Mouse (Mus musculus) adrenal gland (tissue): ENCODE data around the gene Thsd7b.

ENCODE experiments used
- intact Hi-C: fragments of 180-260 bp; cut with DNase I; formaldehyde crosslinking; loops from one replicate; pipeline ENCODE4 v1.15.1; 2025

Gene Thsd7b

DNA sequence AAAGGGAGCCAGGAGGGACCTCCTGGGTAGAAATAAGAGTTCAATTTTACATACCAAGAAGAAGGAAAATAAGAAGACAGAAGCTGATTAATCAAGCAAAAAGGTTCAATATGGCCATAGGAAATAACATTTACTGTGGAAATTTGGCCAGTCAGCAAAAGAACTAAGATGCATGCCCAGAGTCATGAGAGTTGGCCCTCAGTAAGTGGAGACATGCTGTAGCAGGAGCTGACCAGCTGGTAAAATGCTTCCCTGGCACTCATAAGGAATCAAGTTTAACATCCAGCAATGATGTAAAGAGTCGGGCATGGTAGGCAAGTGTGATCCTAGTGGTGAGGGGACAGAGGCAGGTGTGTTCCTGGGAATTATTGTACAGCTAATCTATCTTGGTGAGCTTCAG lies 243.3 kb downstream of the Thsd7b start:
- intact Hi-C loops, result no loop called here

DNA sequence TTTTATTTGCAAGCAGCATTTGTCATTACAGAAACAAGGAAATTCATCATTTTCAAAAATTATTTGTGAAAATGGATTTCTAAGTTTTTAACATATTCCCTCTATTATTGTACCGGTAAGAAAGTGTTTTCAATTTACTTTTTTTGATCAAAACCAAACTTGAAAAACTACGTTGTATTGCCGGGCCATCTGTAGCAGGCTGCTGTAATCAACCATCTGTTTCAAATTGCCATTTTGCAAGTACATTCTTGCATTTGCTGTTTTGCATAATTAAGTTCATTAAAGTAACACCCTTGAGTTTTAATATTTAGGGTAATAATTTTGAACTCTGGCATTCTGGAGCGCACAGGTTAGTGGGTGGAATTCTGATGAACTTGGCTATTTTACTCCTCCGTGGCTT lies 246.6 kb downstream of the Thsd7b start:
- intact Hi-C loops, result no loop called here

DNA sequence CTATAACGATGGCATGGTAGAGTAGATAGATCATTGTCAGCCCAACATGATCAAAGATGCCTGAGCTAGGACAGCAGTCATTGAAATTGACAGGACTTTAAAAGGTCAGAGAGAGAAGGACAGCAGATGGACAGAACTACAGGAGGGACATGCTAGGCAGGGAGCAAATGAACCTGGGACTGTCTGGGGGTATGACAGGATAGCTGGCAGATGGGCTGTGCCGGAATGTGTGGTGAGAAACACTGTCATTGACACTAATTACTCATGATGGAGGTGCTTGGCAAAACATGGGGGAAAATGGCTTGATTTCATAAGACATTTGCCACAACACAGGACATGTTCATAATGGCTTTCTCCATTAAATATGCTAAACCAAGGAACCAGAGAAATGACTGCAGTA lies 253.9 kb downstream of the Thsd7b start:
- intact Hi-C loops, result no loop called here

DNA sequence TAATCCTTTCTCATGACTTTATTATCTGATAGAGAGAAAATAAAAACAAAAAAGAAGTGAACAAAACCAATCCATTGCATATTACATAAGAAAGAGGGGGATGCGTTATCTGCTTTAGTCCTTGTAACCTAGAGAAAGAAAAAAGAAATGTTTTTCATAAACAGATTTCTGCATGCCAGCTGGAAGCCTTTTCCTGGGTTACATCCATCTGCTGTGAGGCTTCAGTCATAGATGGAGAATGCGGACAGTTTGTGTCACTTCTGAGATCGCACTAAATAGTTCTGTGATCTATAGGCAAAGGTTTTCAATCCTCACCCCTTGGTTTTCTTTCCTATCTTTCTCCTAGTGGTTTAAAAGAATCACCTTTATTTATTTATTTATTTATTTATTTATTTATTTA lies 259.1 kb downstream of the Thsd7b start:
- intact Hi-C loops, result no loop called here

DNA sequence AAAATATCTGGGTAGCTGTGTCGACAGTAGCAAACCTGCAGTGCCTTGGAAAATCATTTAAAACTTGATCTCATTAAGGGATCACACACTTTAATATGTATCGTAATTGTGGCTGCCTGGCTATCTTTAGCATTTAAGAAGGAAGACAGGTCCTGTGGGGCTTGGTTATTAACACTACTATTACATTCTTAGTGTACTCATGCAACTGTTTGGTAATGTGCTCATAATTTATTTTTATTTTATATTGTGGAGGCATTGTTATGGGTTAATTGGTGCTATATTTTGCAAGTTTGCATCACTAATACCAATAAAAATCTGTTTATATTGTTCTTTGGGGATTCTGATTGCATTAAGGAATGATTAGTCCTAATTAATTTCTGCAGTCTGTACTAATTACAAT lies 265.4 kb downstream of the Thsd7b start:
- intact Hi-C loops, result no loop called here

DNA sequence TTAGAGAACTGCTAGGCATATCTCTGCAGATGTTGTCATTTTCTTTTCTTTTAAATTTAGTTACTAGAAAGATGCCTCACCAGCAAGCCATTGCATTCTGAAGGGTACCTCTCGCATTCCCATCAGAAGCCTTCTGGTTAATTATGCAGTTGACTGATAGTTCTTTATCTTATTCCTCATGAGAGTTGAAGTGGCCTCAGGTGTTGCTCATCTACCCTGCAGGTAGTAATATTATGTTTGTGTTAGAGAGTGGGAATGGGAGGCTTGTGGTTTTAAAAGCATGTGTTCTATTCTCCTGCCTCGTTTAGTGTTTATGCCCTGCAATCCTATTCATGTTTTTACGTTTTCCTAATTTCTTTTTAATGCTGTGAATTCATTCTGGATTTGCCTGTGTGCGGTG lies 265.9 kb downstream of the Thsd7b start:
- intact Hi-C loops, result no loop called here

DNA sequence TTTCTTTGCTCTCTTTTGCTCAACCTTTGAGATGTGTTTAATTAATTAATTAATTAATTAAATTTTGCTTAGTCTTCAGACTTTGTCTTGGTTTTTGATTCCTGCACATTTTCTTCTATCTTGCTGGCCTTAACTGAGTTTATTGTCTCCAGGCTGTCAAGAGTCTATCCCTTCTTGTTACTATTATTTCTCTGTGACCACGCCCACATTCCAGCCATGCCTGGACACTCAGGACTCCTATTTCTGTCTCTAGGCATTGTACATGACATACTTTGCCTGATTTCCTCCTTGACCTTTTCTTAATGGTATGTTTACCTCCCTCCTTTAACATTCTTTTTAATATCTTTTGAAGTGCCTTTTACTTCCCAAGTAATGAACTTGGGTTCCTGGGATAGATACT lies 267.6 kb downstream of the Thsd7b start:
- intact Hi-C loops, result no loop called here

DNA sequence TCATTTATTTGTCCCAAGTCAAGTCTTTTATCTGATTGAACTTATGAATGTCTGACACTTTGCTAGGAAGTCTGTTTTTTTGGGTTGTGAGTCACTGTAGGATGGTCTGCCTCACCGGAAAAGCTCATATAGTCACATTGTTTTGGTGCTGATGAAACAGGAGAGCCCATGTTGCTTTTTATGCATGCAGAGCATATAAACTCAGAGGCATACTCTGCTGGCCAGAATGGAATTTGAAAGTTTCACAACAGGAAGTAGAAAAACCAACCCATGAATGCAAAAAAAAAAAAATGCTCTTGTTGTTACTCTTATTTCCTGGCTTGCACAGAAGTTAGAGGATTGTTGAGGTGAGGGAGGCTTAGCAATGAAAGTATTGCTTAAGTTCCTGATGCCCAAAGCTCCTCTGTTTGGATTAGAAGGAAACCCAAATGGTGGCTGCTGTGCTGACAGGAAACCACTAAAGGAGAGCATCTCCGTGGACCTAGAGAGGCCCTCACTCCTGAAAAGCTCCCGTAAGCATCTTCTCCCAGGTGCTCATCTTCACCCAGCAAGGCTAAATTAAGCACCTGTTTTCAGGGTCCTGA lies 269.6 kb downstream of the Thsd7b start:
- intact Hi-C loops, result no loop called here

DNA sequence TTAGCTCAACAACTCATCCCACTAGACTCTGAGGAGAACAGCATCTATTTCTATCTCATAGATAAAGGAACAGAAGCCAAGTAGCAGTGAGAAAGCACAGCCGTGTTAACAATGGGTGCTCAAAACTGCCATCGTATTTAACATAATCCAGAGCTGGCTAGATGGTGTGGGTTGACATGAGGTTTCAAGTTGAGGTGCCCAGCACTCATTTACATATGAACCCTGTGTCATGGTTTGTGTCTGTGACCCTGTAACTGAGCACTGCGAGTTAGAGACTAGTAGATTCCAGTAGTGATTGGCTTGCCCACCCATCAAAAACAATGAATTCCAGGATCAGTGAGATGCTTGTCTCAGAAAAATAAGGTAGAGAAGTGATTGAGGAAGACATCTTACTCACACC lies 270.1 kb downstream of the Thsd7b start:
- intact Hi-C loops, result no loop called here

DNA sequence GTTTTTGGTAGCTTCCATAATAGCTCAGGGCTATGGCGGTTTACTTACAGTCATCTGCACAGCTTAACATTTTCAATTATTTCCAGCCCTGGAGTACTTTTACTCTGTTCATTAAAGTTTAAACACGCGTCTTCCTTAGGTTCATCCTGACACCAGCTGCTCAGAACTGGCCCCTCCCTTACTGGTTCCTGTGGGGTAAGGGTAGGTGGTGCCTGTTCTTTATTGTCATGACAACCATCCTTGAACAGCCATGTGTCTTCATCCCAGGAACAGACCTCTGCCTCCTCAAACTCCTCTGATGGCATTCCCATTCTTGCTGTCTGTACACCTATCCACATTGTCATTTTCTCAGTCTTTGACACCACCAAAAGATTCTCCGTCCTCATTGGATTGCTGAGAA lies 285.0 kb downstream of the Thsd7b start:
- intact Hi-C loops, result no loop called here

DNA sequence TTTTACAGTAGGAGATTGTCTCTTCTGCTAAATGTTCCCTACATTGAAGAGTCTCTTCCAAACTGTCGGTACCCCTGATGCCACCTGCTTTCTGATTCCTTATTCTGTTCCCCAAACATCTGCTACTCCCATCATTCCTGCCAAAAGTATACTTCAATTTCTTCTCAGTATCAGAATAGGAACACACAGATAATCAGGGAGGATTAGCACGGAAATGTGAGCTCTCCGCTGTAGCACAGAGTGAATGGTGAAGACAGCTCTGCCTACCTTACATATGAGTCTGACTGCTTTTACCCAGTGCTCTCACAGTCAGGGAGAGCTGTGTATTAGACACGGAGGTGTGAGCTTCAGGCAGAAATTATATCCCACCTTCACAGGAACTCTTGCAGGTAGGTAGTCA lies 286.0 kb downstream of the Thsd7b start:
- intact Hi-C loops, result no loop called here

DNA sequence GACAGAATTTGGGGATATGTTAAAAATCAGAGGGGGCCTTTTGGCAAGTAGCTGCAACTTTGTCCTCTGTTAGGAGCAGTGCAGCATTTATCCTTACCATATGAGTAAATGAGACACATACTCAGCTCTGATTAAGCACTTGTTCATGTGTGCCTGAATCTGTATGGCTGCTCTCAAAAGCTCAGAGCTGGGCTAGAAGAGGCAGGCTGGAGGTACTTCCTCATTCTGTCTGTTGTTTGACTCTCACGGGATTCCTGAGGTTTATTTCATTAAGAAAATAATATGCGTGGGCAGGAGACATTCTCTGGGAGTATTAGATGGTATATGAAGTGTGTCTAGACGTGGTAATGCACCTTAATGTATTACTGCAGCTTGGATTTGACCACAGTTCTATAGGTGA lies 286.7 kb downstream of the Thsd7b start:
- intact Hi-C loops, result no loop called here

DNA sequence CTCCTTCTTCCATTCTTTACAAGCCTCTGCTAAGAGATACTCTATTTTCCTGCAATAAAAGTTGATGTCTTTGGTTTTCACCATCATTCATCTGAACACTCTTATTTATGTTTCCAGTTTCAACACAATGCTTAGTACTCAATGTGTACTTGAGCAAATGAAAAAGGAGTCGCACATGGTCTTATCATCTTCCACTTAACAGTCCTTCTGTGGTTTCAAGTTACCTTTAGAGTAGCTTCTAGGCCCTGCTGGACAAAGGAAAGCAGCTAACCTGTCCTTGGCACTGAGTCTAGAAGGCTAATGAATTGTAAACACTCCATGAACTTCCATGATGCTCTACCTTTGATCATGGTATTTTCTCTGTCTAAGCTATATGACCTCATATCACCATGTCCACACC lies 289.6 kb downstream of the Thsd7b start:
- intact Hi-C loops, result no loop called here

DNA sequence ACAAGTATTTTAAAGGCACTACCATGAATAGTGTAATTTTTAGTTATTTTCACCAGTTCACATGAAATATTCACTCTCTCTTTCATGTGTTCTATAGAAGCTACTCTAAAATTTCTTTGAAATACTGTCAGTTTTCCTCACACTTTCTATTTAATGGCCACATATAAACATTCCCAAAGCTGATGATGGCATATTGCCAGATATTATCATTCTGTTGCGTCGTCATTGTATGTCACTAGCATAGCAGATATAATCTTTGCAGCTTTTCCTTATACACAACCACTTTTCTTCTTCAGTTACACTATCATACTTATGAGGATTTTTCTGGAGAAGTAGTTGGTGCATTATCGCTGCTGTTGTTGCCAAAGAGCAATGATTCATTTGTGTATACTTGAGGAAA lies 297.4 kb downstream of the Thsd7b start:
- intact Hi-C loops, result no loop called here

DNA sequence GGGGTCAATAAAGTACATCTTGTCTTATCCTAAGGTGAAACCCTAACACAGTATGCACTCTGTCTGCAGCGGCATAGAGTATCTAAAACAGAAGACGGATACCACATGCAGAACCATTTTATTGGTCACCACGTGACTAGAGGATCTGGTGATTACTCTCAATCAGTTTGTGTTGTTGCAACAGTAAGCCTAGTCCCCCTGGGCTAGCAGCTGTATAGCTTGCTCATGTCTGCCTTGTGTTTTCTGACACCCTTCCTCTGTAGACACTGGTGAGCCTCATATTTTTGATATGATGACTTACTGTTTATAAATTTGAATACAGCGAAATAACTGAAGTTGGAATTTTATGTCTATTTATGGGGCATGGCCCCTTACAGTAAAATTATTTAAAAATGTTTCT lies 306.9 kb downstream of the Thsd7b start:
- intact Hi-C loops, result no loop called here

DNA sequence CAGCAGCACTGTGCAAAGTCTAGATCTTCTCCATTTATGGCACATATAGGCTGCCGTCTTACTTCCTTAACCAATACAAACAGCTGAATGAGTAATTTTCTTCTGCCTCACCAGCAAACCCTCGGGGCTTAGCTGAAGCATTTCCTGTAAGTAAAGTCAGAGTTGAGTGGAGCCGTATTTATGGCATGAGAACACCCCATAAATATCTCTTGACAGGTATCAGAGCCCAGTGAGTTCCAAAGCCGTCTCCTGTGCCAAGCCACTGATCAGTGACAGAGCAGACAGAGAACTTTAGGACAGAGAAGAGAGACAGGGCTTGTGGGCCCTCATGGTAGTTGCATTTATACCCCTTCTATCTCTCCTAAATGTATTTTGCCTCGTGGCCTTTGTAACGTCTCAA lies 313.5 kb downstream of the Thsd7b start:
- intact Hi-C loops, result no loop called here

DNA sequence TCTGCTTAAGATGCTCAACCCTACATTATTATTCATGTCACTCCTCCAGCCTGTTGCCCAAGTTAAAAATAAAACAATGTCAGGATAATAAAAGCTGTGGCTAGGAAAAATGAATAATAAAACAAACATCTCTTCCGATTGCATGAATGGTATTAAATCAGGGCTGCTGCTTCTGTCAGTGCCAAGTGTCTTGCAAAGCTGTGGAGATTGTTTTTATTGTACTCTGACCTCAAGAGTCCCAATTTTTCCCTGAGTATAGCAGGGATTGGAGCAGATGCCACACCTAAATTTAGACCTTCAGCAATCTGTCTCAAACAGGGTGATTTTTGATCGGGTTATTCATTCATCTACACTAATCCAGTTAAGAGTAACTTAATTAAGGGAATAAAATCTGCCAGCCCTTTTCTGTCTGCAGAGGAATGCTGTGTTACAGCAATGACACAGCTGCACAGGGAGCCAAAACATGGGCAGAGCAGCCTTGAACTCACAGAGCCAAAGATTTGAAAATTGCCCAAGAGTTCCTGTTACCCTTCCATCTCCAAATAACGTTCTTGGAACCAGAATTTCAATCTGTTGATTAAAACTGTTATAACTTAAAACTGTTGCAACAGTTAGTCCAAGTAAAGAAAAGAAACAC lies 316.4 kb downstream of the Thsd7b start:
- intact Hi-C loops, result no loop called here

DNA sequence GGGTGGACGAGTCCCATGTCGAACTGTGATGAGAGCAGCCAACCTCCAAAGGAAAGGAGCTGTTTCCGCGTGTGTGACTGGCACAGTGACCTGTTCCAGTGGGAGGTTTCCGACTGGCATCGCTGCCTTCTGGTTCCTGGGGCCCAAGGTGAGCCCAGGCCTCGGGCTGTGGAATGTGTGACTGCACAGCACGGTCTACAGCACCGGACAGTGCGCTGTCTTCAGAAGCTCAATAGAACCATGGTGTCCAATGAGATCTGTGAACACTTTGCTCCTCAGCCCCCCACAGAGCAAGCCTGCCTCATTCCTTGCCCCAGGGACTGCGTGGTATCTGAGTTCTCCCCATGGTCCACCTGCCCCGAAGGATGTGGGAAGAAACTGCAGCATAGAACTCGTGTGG lies 322.3 kb downstream of the Thsd7b start:
- intact Hi-C loops, result no loop called here

DNA sequence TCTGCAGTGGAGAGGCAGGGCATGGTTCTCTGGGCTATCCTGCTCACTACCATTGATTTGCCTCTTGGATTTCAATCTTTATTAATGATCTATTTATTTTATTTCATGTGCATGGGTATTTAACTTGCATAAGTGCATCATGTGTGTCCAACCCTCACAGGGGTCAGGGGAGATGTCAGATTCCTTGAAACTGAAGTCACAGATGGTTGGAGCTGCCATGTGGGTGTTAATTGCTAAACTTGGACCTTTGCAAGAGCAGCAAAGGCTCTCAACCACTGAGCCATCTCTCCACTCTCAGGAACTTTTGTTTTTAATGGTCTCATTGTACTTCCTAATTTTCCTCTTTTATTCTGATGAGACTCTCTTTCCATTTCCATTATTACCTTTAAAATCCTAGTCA lies 327.8 kb downstream of the Thsd7b start:
- intact Hi-C loops, result no loop called here

DNA sequence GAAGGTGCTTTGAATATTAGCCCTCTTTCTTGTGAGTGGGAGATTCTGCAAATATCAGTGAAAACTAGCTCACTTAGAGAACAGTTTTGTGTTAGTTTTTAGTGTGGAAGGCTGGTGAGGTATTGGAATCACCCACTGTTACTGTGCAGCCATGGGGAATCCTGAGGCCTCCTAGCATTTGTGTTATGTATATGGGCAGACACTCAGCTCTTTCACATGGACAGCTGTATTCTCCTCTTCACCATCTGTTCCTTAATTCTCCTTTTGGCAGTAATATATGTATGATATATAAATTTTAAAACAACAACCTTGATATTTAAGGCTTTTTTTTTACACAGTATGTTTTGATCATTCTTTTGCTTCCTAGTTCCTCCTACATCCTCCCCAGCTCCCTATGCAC lies 329.2 kb downstream of the Thsd7b start:
- intact Hi-C loops, result no loop called here

DNA sequence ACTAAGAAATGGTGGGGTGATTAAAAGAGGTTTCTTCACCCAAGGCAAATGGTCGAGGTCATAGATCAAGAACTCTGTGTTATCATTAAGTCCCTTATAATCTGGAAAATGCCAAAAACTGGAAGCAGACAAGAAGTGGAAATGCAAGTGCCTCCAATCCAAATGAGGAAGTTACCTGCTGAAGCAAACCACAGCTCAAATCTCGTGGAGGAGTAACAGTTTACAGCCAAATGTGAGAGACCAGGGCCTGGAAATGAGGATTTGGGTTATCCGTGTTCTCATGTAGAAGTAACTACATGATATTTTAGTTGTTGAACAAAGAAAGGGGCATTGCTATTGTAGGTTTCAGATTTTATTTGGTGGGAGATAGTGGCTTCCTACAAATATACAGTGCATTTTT lies 335.3 kb downstream of the Thsd7b start:
- intact Hi-C loops, result no loop called here

DNA sequence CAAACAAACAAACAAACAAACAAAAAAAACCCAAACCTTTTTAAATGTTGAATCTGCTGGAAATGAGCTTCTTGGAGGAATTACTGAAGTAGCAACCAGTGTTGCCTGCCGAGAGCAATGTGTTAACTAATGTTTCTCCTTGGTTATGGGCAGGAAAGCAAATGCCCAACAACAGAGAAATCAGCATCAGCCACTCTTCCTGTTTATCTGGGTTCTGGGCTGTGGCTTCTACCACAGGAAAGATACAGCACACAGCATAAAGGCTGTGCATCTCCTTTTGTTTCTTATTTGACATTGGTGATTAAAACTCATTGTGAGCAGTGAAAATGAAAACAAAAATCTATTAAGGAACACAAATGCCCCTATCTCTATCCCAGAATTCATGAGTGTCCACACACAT lies 343.0 kb downstream of the Thsd7b start:
- intact Hi-C loops, result no loop called here

DNA sequence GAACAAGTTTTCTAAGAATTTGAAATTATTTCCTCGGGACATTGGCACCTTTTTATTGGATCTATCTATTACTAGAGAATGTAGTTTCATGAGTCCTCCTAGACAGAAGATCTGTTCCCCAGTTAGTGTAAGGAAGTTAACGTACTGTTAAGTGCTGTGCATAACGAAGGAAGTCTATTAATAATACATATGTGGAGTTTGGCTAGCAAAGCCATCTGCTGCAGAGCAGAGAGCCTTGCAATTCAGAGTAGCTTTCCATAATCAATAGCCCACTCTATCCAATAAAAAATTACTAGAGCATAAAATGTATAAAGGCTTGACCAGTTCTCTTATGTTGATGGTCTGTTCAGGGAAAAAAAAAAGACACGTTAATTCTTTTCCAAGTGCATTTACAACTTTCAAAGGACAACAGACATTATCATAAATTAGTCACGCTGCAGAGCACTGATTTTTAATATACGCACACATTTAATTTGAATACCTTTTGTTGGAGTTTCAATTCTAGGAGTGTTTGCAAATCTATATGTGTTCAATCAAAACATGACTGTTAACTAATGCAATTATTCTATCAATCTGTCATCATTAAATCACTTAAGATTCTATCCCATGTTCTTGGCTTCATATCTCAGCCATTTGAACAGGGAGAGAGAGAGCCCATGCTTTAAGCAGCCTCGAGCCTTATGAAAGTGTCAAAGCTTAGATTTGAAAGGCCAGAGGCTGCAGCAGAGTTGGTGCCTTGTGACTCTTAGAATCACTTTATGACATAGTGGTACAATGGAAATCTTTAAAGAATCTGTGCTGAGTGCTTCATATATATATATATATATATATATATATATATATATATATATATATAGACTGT lies 346.6 kb downstream of the Thsd7b start:
- intact Hi-C loops, result no loop called here
